Mouse (Mus musculus): Measurements from ENCODE around the gene Ncan. TPM values are rescaled to one million over a fixed set of nuclear protein-coding genes. Genes with fewer than 3 reads are reported as not detected.
A peak's percentile ranks its signal among the peaks of the same experiment; 100 is the strongest.

The Ncan gene
- total RNA-seq, 2 experiments from 2014 or later, result not detected

DNA sequence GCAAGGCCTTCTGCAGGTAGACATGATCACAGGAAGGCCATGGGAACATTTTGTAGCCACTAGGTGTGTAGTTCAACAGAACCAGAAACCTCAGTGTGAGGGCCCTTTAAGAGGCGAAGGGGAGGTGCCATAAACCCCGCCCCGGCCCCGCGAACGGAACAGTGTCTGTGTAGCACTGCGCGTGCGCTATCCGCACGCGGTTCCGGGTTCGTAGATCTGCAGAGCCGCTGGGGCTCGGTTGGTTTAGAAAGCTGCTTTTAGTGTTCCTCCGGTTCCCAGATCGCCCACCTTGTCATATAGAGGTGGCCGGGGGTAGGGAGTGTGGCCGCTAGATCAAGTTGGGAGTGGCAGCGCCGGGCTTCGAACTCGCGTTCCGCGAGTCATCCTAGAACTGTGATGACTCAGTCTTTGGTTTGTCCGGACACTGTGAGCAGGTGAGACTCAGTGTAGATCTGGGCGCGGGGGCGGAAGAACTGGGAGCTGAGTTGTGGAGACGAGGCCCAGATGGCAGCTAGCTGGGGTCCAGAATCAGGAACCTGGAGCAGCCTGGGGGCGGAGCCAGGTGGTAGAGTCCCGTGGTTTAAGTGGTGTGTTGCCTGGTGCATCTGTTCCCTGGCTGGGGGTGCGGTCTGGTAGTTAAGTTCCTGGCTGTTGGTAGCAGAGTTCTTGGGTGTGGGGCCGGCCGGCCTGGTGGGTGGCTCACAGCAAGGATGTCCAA is 10.7 kb upstream of the Ncan start, which contains the start of gene Nr2c2ap:
Nr2c2ap (plus strand) TSS at position 168 of the 718 bp plus-strand sequence.
- peak; percentile 93 for ATAC-seq (replicated peaks; ENCODE audit: low FRiP score, low TSS enrichment, poor library complexity, severe bottlenecking)

DNA sequence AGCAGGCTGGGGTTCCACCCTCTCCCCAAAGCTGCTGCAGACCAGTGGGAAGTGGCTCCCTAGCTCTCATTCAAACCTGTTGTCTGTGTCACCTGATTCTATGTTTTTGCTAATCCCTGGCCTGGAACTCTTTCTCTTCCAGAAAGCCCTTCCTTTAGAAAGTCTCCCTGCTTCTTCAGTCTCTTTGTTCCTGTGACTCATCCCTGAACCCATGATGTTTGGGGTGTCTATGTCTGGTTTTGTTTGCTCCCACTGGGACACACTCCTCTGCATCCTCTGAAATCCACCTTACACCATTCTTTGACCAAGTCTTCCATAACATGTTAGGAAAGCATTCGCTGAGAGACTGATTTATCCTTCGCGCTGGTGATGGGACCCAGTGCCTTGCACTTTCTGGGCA is 9.4 kb upstream of the Ncan start:
- ATAC-seq (replicated peaks; ENCODE audit: low FRiP score, low TSS enrichment, poor library complexity, severe bottlenecking), result no peak

DNA sequence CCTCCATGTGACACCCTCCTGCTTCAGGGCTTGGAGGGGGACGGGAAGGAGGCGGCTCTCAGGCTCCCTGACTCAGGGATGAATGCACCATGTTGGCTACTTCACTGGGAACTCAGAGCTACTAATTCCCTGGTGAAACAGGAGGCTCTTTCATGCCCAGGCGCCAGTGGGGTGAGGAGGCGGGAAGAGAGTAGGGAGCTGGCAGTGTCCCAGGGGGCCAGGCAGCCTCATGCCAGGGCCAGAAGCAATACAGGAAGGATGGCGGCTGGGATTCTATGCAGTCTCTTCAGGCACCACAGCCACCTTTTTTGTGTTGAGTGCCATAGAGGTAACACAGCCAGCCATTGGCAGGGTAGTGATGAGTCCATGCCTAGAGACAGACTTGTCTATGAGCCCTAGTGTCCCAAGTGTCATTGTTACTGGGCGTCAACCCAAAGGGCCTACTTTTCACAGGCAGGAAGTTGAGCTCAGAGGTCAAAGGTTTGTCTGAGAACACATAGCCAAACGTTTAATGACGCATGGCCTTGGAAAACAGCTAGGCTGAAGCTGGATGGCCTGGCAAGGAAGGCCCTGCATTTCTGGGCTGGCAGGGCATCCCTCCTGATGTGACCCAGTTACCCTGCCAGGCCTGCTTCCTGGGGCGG is 8.8 kb upstream of the Ncan start:
- no peak for ATAC-seq (replicated peaks; ENCODE audit: low FRiP score, low TSS enrichment, poor library complexity, severe bottlenecking)

DNA sequence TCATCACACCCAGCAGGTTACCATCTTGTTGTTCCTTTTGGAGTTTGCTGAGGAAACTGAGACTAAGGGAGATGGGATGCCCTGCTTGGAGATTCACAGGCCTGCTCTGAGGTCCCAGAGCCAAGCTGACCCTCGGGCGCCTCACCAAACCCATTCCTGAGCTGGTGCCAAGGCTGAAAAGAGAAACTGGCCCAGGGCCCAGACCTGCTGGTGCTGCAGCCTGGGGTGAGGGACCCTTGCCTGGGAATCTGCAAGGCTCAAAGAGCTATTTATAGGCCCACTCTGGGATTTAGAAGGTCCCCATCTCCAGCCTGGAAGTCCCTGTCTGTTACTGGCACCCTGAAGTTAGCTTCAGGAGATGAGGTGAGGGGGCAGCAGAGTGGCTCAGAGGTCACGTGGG is 7.8 kb upstream of the Ncan start:
- no peak for ATAC-seq (replicated peaks; ENCODE audit: low FRiP score, low TSS enrichment, poor library complexity, severe bottlenecking)

DNA sequence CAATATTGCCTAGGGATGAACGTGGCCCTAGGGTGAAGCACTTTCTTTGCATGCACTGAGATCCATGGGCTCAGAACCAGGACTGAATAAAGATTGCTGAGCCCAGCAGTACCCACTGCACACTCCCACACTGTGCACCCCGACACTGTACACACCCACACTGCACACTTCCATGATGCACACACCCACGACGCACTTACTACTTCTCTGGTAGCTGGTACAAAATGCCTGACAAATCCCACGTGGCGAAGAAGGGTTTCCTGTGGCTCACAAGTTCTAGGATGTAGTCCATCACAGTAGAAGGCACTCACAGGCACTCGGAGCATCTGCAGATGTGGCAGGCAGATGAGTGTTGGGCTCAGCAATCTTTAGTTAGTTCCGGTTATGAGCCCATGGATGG is 4.3 kb upstream of the Ncan start:
- no peak for ATAC-seq (replicated peaks; ENCODE audit: low FRiP score, low TSS enrichment, poor library complexity, severe bottlenecking)

DNA sequence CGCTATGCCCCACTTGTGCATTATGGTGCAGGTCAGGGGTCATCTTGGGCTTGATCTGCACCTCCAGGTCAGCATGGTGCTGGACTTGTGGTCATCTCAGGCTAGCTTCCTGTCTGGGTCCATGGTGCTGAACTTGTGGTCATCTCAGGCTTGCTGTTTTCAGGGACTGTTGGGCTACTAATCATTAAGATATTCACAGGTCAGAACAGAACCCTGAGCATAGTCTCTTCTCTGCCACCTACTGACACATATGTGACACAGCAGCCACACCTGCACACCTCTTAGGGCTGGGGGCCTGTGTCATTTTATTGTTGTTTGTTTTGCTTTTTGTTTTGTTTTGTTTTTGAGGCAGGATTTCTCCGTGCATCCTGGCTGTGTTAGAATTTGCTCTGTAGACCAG is 2.2 kb upstream of the Ncan start:
- ATAC-seq (replicated peaks; ENCODE audit: low FRiP score, low TSS enrichment, poor library complexity, severe bottlenecking), result no peak

DNA sequence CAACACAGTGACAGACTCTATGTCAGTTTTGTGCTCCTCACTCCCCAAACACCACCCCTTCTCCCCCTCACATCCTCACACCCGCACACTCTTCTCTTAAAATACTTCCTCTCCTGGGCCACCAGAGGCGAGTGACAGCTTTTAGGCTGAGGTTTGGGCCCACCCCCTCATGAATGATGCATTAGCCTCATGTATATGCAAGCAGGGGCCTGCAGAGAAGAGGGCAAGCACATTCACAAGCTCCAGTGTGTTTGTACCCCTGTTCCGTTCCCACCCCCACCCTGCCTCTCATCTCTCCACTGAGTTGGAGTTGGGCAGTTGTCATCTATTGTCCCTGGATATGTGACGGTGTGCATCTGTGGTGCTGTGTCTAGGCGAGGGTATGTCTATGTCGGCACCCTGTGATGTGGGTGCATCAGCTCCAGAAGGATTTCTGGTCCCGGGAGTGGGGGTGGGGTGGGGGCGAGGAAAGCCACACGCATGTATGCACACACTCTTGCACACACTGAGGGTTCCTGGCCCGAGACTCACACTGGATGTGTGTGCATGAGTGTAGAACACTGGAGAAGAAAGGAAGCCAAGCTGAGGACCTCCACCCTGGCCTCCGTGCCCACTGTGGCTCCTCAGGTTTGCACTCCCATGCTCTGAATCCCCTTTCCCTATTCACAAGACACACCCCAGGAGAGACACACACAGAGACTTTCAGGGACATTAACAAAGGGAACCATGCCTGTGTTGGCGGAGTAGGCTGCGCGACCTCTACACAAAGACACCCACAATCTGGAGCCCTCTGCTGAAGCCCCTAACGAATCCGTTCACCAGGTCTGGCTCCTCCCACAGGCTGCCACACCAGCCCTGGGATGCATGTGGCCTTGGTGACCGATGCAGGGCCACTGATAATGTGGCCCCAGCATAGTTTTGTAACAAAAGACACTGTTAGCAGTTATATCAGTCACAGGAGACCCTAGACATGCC is 1.7 kb downstream of the Ncan start:
- ATAC-seq (replicated peaks; ENCODE audit: low FRiP score, low TSS enrichment, poor library complexity, severe bottlenecking), result no peak

DNA sequence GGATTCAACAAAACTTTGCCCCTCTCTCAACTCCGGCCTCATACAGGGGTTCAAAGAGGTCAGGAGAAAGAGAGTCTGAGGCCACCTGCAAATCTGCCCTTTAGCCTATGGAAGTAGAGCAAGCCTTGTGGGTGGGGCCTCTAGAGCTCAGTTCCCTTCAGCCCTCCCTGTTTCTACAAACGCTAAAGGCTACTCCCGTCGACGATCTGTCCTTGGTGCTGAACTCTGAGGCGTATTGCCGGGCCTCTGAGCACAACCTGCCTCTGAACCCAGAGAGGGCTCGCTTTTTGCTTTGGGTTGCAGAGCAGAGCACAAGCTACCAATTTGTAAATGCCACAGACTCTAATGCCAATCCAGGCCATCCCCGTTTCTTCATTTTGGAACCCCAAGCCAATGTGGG is 3.1 kb downstream of the Ncan start:
- ATAC-seq (replicated peaks; ENCODE audit: low FRiP score, low TSS enrichment, poor library complexity, severe bottlenecking), result peak; percentile 78

DNA sequence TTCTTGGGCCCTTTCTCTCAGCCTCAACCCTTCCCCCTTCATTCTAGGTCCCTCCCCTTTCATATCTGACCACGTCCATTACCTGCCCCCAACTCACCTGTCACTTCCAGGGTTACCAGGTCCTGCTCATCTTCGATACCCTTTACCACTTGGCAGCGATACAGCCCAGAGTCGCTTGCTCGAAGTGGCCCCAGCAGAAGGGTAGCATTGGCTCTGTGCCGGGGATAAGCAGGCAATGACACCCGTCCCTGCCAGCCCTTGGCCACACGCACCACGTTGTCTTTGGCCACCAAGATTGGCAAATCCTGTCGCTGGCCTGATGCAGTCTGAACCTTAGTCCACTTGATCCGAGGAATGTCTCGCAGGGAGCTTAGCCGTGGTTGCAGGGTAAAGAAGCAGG is 5.8 kb downstream of the Ncan start:
- ATAC-seq (replicated peaks; ENCODE audit: low FRiP score, low TSS enrichment, poor library complexity, severe bottlenecking), result no peak

DNA sequence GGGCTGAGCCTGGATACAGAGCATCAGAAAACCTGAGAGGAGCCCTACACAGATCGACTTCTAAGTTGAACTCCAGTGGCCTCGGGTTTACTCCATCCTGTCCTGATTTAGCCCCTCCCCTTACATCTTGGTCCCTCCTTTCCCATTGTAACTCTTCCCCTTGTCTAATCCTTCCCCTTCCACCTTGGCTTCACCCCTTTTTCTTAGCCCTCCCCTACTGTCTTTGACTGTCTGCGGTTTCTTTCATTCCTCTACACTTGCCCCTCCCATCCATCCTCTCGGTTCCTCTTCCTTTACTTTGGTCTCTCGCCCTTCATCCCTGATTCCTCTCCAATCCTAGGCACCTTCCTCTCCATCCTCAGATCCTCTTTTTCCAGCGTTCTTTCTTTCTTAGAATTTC is 6.2 kb downstream of the Ncan start:
- ATAC-seq (replicated peaks; ENCODE audit: low FRiP score, low TSS enrichment, poor library complexity, severe bottlenecking), result no peak

DNA sequence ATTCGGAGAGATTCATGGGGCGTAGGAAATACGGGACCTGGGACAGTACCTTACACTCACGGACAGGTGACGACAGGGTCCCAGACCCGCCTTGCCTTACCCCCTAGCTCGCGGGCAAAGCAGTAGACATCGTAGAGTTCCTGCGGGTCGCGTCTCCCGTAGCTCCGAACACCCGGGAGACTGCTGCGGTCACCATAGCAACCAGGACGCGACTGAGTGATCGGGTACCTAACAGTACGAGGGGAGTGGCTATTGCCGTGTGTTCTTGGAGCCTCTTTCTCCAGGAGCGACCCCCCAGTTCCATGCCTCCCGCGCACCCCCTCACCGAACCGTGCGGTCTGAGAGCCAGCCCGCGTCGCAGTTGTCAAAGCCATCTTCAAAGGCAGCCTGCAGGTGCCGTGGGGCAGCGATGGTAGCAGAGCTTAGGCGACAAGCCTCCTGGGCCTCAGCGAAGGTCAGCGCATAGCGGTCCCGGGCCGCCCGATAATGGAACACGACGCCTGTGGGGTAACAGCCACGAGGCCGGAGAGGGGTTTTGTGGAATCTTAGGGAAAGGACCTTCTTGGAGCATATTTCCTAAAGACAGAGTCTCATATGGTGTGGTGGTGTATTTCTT is 8.2 kb downstream of the Ncan start:
- no peak for ATAC-seq (replicated peaks; ENCODE audit: low FRiP score, low TSS enrichment, poor library complexity, severe bottlenecking)

DNA sequence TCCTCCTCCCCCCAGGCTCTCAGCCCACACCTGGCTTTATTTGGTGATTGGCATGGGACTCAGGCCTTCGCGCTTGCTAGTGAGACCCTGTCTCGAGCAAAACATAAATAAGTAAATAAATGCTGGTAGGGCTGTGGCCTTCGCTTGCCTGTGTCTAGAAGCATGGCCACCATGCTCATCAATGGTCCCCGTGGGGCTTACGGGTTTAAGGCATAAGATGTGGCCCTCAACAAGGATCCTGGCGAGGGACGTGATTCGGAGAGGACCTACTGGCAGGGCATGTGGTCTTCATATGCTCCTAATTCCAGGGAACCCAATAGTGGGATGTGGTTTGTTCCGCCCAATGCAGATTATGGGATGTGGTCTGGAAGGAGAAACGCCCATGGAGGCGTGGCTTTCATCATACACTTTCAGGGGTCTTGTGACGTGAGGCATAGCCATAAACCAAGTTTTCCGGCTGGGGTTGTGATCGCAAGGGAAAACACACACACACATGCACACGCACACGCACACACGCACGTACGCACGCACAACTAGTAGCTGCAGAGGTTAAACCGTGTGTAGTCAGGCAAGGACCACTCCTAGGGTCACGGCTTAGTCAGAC is 9.4 kb downstream of the Ncan start:
- no peak for ATAC-seq (replicated peaks; ENCODE audit: low FRiP score, low TSS enrichment, poor library complexity, severe bottlenecking)

DNA sequence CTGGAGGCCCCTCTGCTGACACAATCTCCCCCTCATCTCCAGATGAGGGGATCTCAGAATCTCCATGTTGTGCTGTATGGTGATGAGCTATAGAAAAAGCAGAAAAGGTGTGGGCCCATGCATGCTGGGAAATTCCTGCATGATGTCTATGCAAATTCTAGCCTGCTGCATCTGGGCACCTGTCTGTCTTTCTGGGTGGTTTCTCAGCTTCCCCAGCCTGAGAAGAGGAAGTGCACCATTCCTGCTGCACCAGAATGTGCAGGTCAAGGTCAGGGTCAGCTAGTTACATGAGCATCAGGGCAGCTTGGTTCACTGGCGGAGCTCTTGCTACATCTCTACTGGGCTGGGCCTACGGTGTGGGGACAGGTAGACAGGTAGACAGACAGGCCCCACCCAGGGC is 10.2 kb downstream of the Ncan start:
- no peak for ATAC-seq (replicated peaks; ENCODE audit: low FRiP score, low TSS enrichment, poor library complexity, severe bottlenecking)

DNA sequence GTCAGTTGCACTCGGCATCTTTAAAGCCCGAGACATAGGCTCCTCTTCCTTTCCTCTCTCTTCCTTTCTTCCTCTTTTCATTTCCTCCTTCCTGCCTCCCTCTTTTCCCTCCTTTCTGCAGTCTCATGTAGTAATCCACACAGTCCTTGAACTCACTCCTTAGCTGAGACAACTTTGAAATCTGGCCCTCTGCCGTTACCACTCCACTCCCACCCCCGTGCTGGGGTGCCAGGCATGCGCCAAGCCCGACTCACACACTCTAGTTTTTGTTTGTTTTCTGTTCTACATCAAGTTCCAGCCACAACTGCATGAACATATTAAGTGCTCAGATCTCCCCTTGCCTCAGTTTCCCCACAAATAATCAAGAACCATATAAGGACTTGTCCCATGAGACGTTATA is 15.8 kb downstream of the Ncan start:
- no peak for ATAC-seq (replicated peaks; ENCODE audit: low FRiP score, low TSS enrichment, poor library complexity, severe bottlenecking)

DNA sequence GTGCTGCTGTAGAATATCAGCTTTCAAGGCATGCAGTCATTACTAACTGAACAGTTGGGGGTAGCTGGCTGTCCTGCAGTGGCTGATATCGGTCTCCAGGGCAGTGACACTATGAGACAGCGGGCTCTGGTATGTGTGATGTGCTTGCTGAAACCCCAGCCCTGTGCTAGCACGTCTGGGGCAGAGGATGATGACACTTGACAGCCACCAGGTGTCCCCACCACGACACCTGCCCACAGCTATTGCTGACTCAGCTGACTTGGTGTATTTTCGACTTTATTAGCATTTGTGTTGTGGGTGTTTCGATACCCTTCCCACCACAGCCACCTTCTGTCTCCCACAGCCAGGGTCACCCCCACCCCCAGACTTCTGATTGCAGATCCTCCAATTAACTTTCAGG is 16.2 kb downstream of the Ncan start:
- ATAC-seq (replicated peaks; ENCODE audit: low FRiP score, low TSS enrichment, poor library complexity, severe bottlenecking), result peak; percentile 94

DNA sequence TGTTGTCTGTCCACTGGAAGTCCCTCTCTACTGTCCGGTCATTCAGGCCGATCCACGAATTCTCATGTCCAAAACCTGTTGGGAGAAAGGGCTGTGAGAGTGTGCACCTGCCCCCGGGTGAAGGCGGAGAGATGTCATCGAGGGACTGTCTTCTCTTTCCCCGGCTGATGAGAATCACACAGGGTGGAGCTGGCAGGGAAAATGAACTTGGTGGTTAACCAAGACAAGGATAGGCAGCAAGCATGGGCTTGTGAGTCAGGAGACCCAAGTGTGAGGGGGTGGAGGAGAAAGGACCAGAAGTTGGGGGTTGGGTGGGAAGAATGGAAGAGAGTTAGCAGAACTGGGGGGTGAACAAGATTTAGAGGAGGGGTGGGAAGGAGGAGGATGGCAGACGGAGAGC is 20.4 kb downstream of the Ncan start:
- no peak for ATAC-seq (replicated peaks; ENCODE audit: low FRiP score, low TSS enrichment, poor library complexity, severe bottlenecking)

DNA sequence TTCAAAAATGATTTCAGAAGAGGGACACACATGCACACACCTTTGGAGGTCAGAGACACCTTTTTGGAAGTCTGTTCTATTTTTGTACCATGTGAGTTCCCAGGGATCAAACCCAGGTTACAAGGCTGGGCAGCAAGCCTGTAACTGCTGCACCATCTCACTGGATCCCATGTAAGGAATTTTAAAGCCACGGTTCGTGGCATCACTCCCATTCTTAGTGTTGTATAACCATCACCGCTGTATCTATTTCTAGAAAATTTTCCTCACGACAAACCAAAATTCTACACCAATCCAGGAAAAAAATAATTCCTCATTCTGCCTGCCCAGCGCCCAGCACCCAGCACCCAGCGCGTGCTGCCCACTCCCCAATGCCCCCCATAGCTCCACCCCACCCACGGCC is 21.4 kb downstream of the Ncan start:
- no peak for ATAC-seq (replicated peaks; ENCODE audit: low FRiP score, low TSS enrichment, poor library complexity, severe bottlenecking)

DNA sequence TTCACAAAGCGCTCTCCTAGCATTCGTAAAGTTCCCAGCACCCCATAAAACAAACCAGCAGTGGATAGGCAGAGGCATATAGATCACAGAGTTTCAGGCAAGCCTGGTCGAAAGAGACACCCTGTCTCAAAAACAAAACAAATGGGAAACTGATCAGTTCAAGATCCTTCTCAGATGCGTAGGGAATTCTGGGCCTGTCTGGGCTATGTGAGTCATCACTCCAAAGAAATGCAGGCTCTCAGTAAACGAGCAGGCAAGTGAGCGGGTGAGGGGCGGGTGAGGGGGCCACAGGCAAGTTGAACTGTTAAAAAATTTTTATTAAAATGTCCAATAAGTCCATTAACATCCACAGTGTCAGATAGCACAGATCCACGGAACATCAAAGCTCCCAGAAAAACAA is 27.9 kb downstream of the Ncan start:
- ATAC-seq (replicated peaks; ENCODE audit: low FRiP score, low TSS enrichment, poor library complexity, severe bottlenecking), result no peak

DNA sequence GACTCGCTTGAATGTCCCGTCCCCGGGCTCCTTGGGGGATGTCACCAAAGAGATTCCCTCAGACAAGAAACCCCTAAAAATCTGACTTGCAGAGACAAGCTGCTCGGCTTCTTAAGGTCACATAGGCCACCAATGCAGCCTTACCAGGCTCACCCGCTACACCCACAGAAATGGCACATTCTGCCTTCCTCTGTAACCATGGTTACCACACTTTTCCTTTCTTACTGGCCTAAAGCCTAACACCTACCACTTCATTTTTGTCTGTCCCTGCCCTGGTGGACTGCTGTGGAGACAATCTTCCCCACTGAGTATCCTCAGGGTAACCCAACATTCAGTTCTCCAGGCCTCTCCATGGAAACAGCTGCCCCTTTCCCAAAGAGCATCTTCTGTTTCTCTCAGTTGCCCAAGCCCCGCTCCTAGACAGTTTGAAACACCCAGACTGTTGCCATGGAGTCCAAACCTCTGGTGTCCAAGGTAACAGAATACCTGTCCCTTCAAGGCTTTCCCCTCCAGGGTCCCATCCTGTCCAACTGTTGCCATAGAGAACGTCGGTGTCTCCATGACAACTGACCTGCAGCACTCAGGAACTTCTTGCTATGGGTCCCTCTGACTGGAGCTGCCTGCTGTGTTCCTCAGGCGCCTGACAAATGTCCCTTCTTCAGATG is 31.2 kb downstream of the Ncan start:
- no peak for ATAC-seq (replicated peaks; ENCODE audit: low FRiP score, low TSS enrichment, poor library complexity, severe bottlenecking)
